Mouse (Mus musculus): Measurements from ENCODE around the gene BC017158. TPM values are rescaled to one million over a fixed set of nuclear protein-coding genes. Genes with fewer than 3 reads are reported as not detected.

The BC017158 gene
- polyA plus RNA-seq, 1 experiment, result 30.9 TPM

DNA sequence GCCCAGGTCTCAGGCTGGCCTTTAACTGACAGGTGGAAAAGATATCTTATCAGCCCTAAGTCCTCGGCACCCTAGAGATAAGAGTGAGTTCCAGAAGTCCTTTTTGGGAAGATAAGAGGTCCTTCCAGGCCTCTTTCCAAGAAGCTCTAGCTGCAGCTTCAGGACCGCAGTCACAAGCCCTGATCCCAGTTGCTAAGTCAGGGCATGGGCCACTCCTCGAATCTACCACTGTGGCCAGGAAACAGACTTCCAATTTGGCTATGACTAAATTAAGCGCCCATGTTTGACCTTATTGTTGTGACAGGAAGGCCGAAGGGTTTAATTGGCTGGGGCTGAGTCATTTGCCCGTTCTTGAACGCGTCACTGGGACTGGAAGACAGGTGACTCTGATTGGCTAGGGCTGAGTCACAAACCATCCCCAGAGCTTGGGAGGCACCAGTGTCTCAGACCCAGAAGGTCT lies 12.3 kb upstream of the BC017158 start:
- H3K4me3 ChIP-seq (ENCODE audit: insufficient read depth, low read length), result no peak overlapping the region
- H3K27ac ChIP-seq (ENCODE audit: insufficient read depth, low read length), result no peak overlapping the region
- TF ChIP-seq POLR2A (IDR thresholded peaks at IDR 0.05; ENCODE audit: extremely low read depth, insufficient read depth, low read length) (no peak), CTCF (IDR thresholded peaks at IDR 0.05; ENCODE audit: extremely low read depth, insufficient read depth, low read length) (no peak)
- H3K4me1 ChIP-seq (ENCODE audit: control insufficient read depth, insufficient read depth, low read length), result no peaks in the 10 kb centered on the region

DNA sequence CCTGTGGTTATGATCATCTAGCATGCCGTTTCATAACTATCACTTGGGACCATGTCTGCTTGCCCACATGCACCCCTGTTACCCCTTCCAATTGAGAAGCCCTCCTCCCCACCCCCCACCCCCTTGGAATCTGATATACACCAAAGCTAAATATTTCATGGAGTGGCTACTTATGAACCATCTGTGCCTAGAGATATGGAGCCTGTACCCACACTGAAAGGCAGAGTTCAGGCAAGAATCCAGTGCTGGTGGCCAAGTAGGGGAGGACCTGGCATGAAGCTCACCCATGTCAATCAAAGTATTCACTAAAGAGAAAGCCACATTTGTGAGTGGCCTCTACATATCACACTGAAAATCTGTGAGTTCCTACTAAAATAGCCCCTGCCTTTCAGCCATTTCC lies 11.8 kb upstream of the BC017158 start:
- Histone ChIP-seq H3K4me3 (ENCODE audit: insufficient read depth, low read length) (no peak overlapping the region), H3K27ac (ENCODE audit: insufficient read depth, low read length) (no peak overlapping the region)
- TF ChIP-seq POLR2A (IDR thresholded peaks at IDR 0.05; ENCODE audit: extremely low read depth, insufficient read depth, low read length), result no peak
- no peak for TF ChIP-seq CTCF (IDR thresholded peaks at IDR 0.05; ENCODE audit: extremely low read depth, insufficient read depth, low read length)

DNA sequence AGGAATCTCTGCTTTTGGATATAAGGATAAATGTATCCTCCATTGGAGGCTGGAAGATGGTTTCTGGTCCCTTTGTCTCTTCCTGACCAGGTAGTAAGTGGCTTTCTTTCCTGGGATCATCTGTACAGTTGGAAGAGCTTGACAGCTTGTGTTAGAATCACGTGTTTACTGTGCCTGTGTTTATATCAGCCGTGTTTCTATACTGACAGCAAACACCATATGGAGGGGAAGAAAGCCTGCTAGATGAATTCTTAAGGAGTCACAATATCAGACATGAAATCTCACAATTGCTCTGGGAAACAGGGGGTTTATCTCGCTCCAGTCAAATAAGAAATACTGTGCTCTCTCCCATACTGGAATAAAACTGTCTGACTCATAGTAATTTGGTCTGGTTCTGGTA lies 11.2 kb upstream of the BC017158 start:
- TF ChIP-seq CTCF (IDR thresholded peaks at IDR 0.05; ENCODE audit: extremely low read depth, insufficient read depth, low read length), result no peak
- no peak for TF ChIP-seq POLR2A (IDR thresholded peaks at IDR 0.05; ENCODE audit: extremely low read depth, insufficient read depth, low read length)
- no peak overlapping the region for H3K27ac ChIP-seq (ENCODE audit: insufficient read depth, low read length)
- no peak overlapping the region for H3K4me3 ChIP-seq (ENCODE audit: insufficient read depth, low read length)
- no peaks in the 10 kb centered on the region for H3K4me1 ChIP-seq (ENCODE audit: control insufficient read depth, insufficient read depth, low read length)

More for the DNA sequence above, 11.8 kb upstream of the BC017158 start:
- no peaks in the 10 kb centered on the region for H3K4me1 ChIP-seq (ENCODE audit: control insufficient read depth, insufficient read depth, low read length)

DNA sequence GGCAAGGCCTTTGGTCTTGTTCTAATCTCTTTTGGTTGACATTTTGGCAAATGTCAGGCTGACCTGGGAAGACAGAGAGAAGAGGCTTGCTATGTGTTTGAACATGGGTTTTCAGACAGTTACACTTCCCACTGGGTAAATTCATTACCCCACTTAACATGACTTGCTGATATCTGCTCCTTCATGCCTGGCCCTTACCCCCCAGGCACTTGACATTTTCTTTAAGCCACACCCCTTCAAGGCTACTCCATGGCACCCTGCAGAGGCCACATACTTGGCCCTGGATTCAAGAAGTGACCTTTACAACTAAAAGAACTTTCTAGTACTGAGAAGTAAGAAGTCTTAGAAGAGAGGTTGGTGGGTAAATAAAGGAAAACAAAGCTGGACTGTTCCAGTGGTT lies 9.9 kb upstream of the BC017158 start:
- TF ChIP-seq CTCF (IDR thresholded peaks at IDR 0.05; ENCODE audit: extremely low read depth, insufficient read depth, low read length) (no peak), POLR2A (IDR thresholded peaks at IDR 0.05; ENCODE audit: extremely low read depth, insufficient read depth, low read length) (no peak)
- Histone ChIP-seq H3K4me3 (ENCODE audit: insufficient read depth, low read length) (no peak overlapping the region), H3K27ac (ENCODE audit: insufficient read depth, low read length) (no peak overlapping the region), H3K4me1 (ENCODE audit: control insufficient read depth, insufficient read depth, low read length) (no peaks in the 10 kb centered on the region)

DNA sequence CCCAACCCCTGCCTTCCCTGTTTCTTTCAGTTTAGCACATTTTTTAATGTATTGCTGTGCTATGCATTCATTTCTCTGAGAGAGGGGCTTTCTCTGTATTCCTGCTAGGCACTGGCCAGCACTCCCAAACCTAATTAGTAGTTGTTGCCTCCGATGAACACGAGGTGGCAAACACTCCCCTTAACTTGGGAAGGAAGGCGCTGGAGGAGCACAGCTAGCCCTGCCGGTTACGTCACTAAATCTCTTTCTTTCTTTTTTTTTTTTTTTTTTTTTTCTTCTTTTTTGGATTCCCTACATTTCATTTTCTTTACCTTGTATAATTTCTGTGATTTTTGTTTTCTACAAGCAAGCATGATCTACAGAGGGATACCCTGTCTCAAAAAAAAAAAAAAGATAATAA lies 6.9 kb upstream of the BC017158 start:
- TF ChIP-seq CTCF (IDR thresholded peaks at IDR 0.05; ENCODE audit: extremely low read depth, insufficient read depth, low read length) (peak; percentile 63), POLR2A (IDR thresholded peaks at IDR 0.05; ENCODE audit: extremely low read depth, insufficient read depth, low read length) (no peak)
- Histone ChIP-seq H3K27ac (ENCODE audit: insufficient read depth, low read length) (no peak overlapping the region), H3K4me3 (ENCODE audit: insufficient read depth, low read length) (no peak overlapping the region), H3K4me1 (ENCODE audit: control insufficient read depth, insufficient read depth, low read length) (no peaks in the 10 kb centered on the region)

DNA sequence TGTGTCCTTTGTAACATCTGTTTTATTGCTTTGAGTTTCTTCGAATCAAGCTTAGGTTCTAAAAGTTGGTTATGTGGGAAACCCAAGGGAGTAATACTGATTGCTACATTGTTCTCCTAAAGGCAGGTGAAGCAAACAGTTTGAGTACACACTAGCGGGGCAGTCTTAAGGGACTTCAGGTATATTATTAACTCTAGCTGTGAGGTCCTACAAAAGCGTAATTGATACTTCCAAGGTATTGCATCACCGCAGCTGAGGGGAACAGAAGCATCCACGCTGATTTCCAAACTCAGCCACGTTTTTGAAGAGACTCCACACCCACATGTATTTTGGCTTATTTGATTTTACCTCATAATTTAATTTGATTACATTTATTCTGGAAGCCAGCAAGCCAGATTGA lies 6.2 kb upstream of the BC017158 start:
- Histone ChIP-seq H3K4me3 (ENCODE audit: insufficient read depth, low read length) (no peak overlapping the region), H3K4me1 (ENCODE audit: control insufficient read depth, insufficient read depth, low read length) (no peaks in the 10 kb centered on the region), H3K27ac (ENCODE audit: insufficient read depth, low read length) (no peak overlapping the region)
- no peak for TF ChIP-seq CTCF (IDR thresholded peaks at IDR 0.05; ENCODE audit: extremely low read depth, insufficient read depth, low read length)
- TF ChIP-seq POLR2A (IDR thresholded peaks at IDR 0.05; ENCODE audit: extremely low read depth, insufficient read depth, low read length), result no peak

DNA sequence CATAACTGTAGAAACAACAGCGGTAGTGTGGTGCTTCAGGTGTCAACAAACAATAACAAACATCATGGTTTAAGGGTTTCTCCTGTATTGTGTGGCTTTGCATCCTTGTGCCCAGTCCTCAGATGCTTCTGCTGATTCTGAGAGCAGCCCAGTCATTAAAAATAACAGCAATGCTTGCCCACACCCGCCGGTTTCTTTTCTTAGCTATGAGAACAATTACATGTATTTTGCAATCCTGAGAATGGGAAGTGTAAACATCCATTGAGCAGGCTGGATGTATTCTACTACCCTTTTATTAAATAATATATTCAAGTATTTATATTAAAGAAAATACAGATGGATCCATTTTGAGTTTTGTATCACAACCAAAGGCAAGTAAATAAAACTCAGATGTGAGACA lies 4.2 kb upstream of the BC017158 start:
- H3K4me1 ChIP-seq (ENCODE audit: control insufficient read depth, insufficient read depth, low read length), result peaks cover 3% of the 10 kb centered on the region
- TF ChIP-seq CTCF (IDR thresholded peaks at IDR 0.05; ENCODE audit: extremely low read depth, insufficient read depth, low read length), result no peak
- no peak overlapping the region for H3K4me3 ChIP-seq (ENCODE audit: insufficient read depth, low read length)
- H3K27ac ChIP-seq (ENCODE audit: insufficient read depth, low read length), result no peak overlapping the region

DNA sequence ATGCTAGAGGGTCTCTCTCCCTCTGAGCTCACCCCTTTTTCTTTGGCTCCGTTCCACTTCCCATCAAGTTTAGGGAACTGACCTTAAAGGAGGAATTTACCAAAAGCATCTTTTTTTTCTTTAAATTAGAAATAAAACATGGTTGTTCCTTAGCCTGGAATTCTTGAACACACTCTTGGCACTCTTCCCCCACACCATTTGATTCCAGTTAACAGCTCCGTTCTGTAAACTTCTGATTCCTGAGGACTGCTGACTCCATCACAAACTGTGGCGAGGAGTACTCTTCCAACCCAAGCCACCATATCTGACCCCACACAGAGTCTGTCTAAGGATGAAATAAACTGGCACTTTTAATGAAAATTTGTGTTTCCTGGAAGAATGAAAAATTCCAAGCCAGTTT lies 3.0 kb upstream of the BC017158 start:
- no peak overlapping the region for H3K27ac ChIP-seq (ENCODE audit: insufficient read depth, low read length)
- TF ChIP-seq CTCF (IDR thresholded peaks at IDR 0.05; ENCODE audit: extremely low read depth, insufficient read depth, low read length) (no peak), POLR2A (IDR thresholded peaks at IDR 0.05; ENCODE audit: extremely low read depth, insufficient read depth, low read length) (no peak)
- no peak overlapping the region for H3K4me3 ChIP-seq (ENCODE audit: insufficient read depth, low read length)
- H3K4me1 ChIP-seq (ENCODE audit: control insufficient read depth, insufficient read depth, low read length), result peaks cover 4% of the 10 kb centered on the region

DNA sequence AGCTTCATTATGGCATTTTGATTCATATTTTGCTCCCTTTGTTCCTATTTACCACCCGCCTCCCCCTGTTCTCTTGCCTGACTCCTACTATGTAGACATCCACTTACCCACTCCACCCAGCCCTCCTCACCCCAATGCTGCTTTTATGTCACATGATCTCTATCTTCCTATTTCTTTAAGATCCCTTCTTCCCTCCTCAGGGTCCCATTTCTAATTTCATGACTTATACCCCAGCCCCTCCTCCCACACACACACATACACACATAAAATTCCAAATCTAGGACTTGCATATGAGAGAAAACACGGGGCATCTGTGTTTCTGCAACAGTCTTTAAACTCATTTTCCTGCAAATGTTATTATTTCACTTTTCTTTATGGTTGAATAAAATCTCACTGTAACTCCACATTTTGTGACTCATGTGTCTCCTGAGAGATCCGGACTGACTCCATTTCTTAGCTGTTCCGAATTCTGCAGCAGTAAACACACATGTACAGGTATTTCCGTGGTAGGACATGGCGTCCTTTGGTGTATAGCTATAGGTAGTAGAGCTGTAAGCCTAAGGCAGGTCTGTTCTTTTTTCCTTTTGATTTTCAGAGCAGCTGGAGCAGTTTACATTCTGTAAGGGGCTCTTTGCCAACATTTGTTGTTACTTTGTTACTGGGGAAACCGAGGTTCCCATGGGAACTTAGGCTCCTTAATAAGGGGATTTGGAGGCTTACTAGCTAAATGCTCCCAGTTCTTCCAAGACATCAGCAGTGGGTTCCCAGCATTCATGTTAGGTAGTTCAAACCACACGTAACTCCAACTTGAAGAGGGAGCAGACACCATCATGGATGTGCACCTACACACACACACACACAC lies 742 bp upstream of the BC017158 start:
- H3K4me1 ChIP-seq (ENCODE audit: control insufficient read depth, insufficient read depth, low read length), result peaks cover 4% of the 10 kb centered on the region
- peak overlapping the region; percentile 41; the same call in 1 of the 2 replicates for H3K4me3 ChIP-seq (ENCODE audit: insufficient read depth, low read length)
- TF ChIP-seq CTCF (IDR thresholded peaks at IDR 0.05; ENCODE audit: extremely low read depth, insufficient read depth, low read length) (no peak), POLR2A (IDR thresholded peaks at IDR 0.05; ENCODE audit: extremely low read depth, insufficient read depth, low read length) (no peak)
- no peak overlapping the region for H3K27ac ChIP-seq (ENCODE audit: insufficient read depth, low read length)

DNA sequence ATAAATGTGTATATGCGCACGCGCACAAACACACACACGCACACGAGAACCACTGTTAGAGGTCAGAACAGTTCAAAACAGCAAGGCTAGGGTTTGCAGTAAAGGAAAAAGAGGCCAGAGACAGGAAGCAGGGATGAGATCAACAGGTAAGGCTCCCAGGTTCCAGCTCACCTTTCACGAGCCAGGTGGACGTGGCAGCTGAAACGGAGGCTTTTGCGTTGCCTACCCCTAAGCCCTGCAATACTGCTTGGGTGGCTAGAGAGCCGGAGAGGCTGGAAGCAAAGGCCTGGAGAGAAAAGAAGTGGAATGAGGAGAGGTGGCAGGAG lies 716 bp downstream of the BC017158 start:
- Histone ChIP-seq H3K27ac (ENCODE audit: insufficient read depth, low read length) (no peak overlapping the region), H3K4me3 (ENCODE audit: insufficient read depth, low read length) (peak overlapping the region; percentile 41), H3K4me1 (ENCODE audit: control insufficient read depth, insufficient read depth, low read length) (peaks cover 4% of the 10 kb centered on the region)
- TF ChIP-seq POLR2A (IDR thresholded peaks at IDR 0.05; ENCODE audit: extremely low read depth, insufficient read depth, low read length), result no peak
- TF ChIP-seq CTCF (IDR thresholded peaks at IDR 0.05; ENCODE audit: extremely low read depth, insufficient read depth, low read length), result no peak

All from cortical plate, adult 2 months (tissue).